Mouse (Mus musculus) spleen, embryonic (tissue): ENCODE measurements around the gene 5730522E02Rik.

ENCODE experiments used
- CTCF ChIA-PET: fragments of 350-600 bp; sonication (Branson Sonifier 250); formaldehyde crosslinking; loops from one replicate; lab custom pipeline; 2022; lab: Charles Lee

The 5730522E02Rik gene

GRCm38 (mm10) chr11:25819789-25820188 lies 390.8 kb downstream of the 5730522E02Rik start:
- CTCF ChIA-PET: no interaction called here

- CTCF ChIA-PET: no interaction called here
Measured at GRCm38 (mm10) chr11:25813446-25813845, 397.1 kb downstream of the 5730522E02Rik start.

- CTCF ChIA-PET: no interaction called here
Measured at GRCm38 (mm10) chr11:25787691-25788090, 422.9 kb downstream of the 5730522E02Rik start.

GRCm38 (mm10) chr11:25772231-25772630 lies 438.3 kb downstream of the 5730522E02Rik start:
- CTCF ChIA-PET: no interaction called here

GRCm38 (mm10) chr11:25770991-25771568 lies 439.5 kb downstream of the 5730522E02Rik start:
- CTCF ChIA-PET: no interaction called here

GRCm38 (mm10) chr11:25767584-25768333 lies 442.8 kb downstream of the 5730522E02Rik start:
- CTCF ChIA-PET: no interaction called here

- CTCF ChIA-PET: interaction anchor here (0.5 to 0.7 kb wide), 3 partner anchors 289 to 962 kb away, joined by 3 to 4 read pairs (median 3); no protein-coding TSS in a partner anchor
Measured at GRCm38 (mm10) chr11:25753156-25753899, 457.2 kb downstream of the 5730522E02Rik start.

- CTCF ChIA-PET: interaction anchor here (0.5 kb wide), 1 partner anchor 961 kb away, joined by 3 read pairs; no protein-coding TSS in a partner anchor
Measured at GRCm38 (mm10) chr11:25752418-25752817, 458.1 kb downstream of the 5730522E02Rik start.

GRCm38 (mm10) chr11:25747098-25747862 lies 463.3 kb downstream of the 5730522E02Rik start:
- CTCF ChIA-PET: no interaction called here

- CTCF ChIA-PET: no interaction called here
Measured at GRCm38 (mm10) chr11:25743664-25744063, 466.9 kb downstream of the 5730522E02Rik start.

GRCm38 (mm10) chr11:25737255-25737654 lies 473.3 kb downstream of the 5730522E02Rik start:
- CTCF ChIA-PET: no interaction called here

GRCm38 (mm10) chr11:25729476-25729875 lies 481.1 kb downstream of the 5730522E02Rik start:
- CTCF ChIA-PET: no interaction called here

- CTCF ChIA-PET: no interaction called here
Measured at GRCm38 (mm10) chr11:25715447-25716321, 494.9 kb downstream of the 5730522E02Rik start.

GRCm38 (mm10) chr11:25710559-25710958 lies 500.0 kb downstream of the 5730522E02Rik start:
- CTCF ChIA-PET: no interaction called here

GRCm38 (mm10) chr11:25709892-25710291 lies 500.7 kb downstream of the 5730522E02Rik start:
- CTCF ChIA-PET: no interaction called here

- CTCF ChIA-PET: no interaction called here
Measured at GRCm38 (mm10) chr11:25704332-25705168, 506.0 kb downstream of the 5730522E02Rik start.

- CTCF ChIA-PET: no interaction called here
Measured at GRCm38 (mm10) chr11:25702791-25703190, 507.8 kb downstream of the 5730522E02Rik start.

GRCm38 (mm10) chr11:25697508-25698193 lies 512.9 kb downstream of the 5730522E02Rik start:
- CTCF ChIA-PET: no interaction called here

- CTCF ChIA-PET: no interaction called here
Measured at GRCm38 (mm10) chr11:25696168-25696567, 514.4 kb downstream of the 5730522E02Rik start.
